Mouse (Mus musculus) embryonic facial prominence, embryonic 13.5 days (tissue): ENCODE measurements around the gene Mrps11. TPM values are rescaled to one million over a fixed set of nuclear protein-coding genes. Genes with fewer than 3 reads are reported as not detected.

Source experiments
- ATAC-seq: fragments of 200-750 bp; cut with Nextera tagmentation; 2 replicates; pipeline ENCODE4 v1.8.0; 2017; ENCODE audit warnings: low read depth; ENCODE audit not compliant: insufficient number of reproducible peaks, insufficient read depth, low FRiP score, low TSS enrichment
- H3K27ac ChIP-seq: fragments of 300-500 bp; sonication (generic); 2 replicates; pipeline ENCODE4 v1.5.1; 2015; ENCODE audit warnings: moderate library complexity, mild to moderate bottlenecking, inconsistent platforms
- H3K27me3 ChIP-seq: fragments of 300-500 bp; sonication (generic); 2 replicates; pipeline ENCODE4 v1.6.1; 2015; ENCODE audit warnings: mild to moderate bottlenecking, inconsistent platforms
- H3K36me3 ChIP-seq: fragments of 300-500 bp; sonication (generic); 2 replicates; pipeline ENCODE4 v1.6.1; 2015; ENCODE audit warnings: mild to moderate bottlenecking, inconsistent platforms
- H3K4me1 ChIP-seq: fragments of 300-500 bp; sonication (generic); 2 replicates; pipeline ENCODE4 v1.6.1; 2015; ENCODE audit warnings: inconsistent platforms
- H3K4me2 ChIP-seq: fragments of 300-500 bp; sonication (generic); 2 replicates; pipeline ENCODE4 v1.6.1; 2015; ENCODE audit warnings: moderate library complexity, mild to moderate bottlenecking, inconsistent platforms
- H3K4me3 ChIP-seq: fragments of 300-500 bp; sonication (generic); 2 replicates; pipeline ENCODE4 v1.5.1; 2015; ENCODE audit warnings: mild to moderate bottlenecking, inconsistent platforms
- H3K9ac ChIP-seq: fragments of 300-500 bp; sonication (generic); 2 replicates; pipeline ENCODE4 v1.6.1; 2015; ENCODE audit warnings: mild to moderate bottlenecking, inconsistent platforms
- H3K9me3 ChIP-seq: fragments of 300-500 bp; sonication (generic); 2 replicates; pipeline ENCODE4 v1.6.1; 2016; ENCODE audit warnings: inconsistent platforms
- WGBS: fragments of 180-500 bp; shearing (Covaris S2); methylation state at CpG from one replicate; pipeline ENCODE4 v1.1.7; 2015; ENCODE audit warnings: mixed read lengths; 5-methylcytosine and 5-hydroxymethylcytosine counted together
- polyA plus RNA-seq: library from polyadenylated mRNA; unstranded; fragments of >200 nt; fragmentation: Nextera tagmentation; extraction: Ambion mirVana; gene quantifications from 2 replicates; pipeline ENCODE4 v1.2.1, GENCODE M21; 2015

Gene Mrps11
- polyA plus RNA-seq, 1 experiment from 2014 or later, result 90.1 TPM

GRCm38 (mm10) chr7:78837250-78837649 is 54.3 kb downstream of the Mrps11 start:
- H3K9ac ChIP-seq, result no peak overlapping the region
- peaks cover 7% of the 10 kb centered on the region; the same call in 1 of the 2 replicates for H3K4me1 ChIP-seq
- no peak overlapping the region for H3K4me3 ChIP-seq
- H3K36me3 ChIP-seq, result peaks cover 58% of the 10 kb centered on the region
- ATAC-seq, result no peak
- 45% methylated on average over 4 of the region's 4 CpGs for WGBS
- no peaks in the 10 kb centered on the region for H3K9me3 ChIP-seq
- H3K4me2 ChIP-seq, result no peak overlapping the region
- no peak overlapping the region for H3K27ac ChIP-seq
- no peaks in the 10 kb centered on the region for H3K27me3 ChIP-seq

GRCm38 (mm10) chr7:78841601-78842000 is 58.7 kb downstream of the Mrps11 start:
- Histone ChIP-seq H3K4me3 (no peak overlapping the region), H3K9me3 (no peaks in the 10 kb centered on the region), H3K27ac (no peak overlapping the region), H3K9ac (no peak overlapping the region), H3K36me3 (peaks cover 55% of the 10 kb centered on the region), H3K27me3 (no peaks in the 10 kb centered on the region), H3K4me1 (peaks cover 17% of the 10 kb centered on the region), H3K4me2 (no peak overlapping the region)
- WGBS, result 61% methylated on average over 5 of the region's 5 CpGs
- no peak for ATAC-seq

Other genes starting within 250 kb of the Mrps11 start
- gene Ntrk3, start 45.1 kb upstream of the Mrps11 start, polyA plus RNA-seq, result 1.7 and 2.1 TPM in 2 replicates
- 56.6 and 60.0 TPM in 2 replicates for gene Mrpl46, start 412 bp downstream of the Mrps11 start, polyA plus RNA-seq
- 21.5 and 22.4 TPM in 2 replicates for gene Det1, start 64.1 kb downstream of the Mrps11 start, polyA plus RNA-seq
- 33.8 and 41.8 TPM in 2 replicates for gene Aen, start 112.7 kb downstream of the Mrps11 start, polyA plus RNA-seq
- gene Isg20, start 130.3 kb downstream of the Mrps11 start, polyA plus RNA-seq, result 0.49 and 1.4 TPM in 2 replicates